Mouse (Mus musculus) neural tube, embryonic 14.5 days (tissue): ENCODE results near the gene Trrap. TPM values are rescaled to one million over a fixed set of nuclear protein-coding genes. Genes with fewer than 3 reads are reported as not detected.

Experiments
- ATAC-seq: fragments of 200-750 bp; cut with Nextera tagmentation; 2 replicates; pipeline ENCODE4 v1.8.0; 2017; ENCODE audit warnings: low read depth, mild to moderate bottlenecking, moderate TSS enrichment, moderate library complexity
- H3K27ac ChIP-seq: fragments of 300-500 bp; sonication (generic); 2 replicates; pipeline ENCODE4 v1.5.1; 2014; ENCODE audit warnings: low read depth, mild to moderate bottlenecking, control low read depth, low read length, moderate library complexity, mixed read lengths
- H3K27me3 ChIP-seq: fragments of 300-500 bp; sonication (generic); 2 replicates; pipeline ENCODE4 v1.6.1; 2014; ENCODE audit warnings: low read length; ENCODE audit not compliant: control insufficient read depth, insufficient read depth
- H3K36me3 ChIP-seq: fragments of 300-500 bp; sonication (generic); 2 replicates; pipeline ENCODE4 v1.6.1; 2014; ENCODE audit warnings: low read length, mixed read lengths; ENCODE audit not compliant: control insufficient read depth, insufficient read depth
- H3K4me1 ChIP-seq: fragments of 300-500 bp; sonication (generic); 2 replicates; pipeline ENCODE4 v1.6.1; 2014; ENCODE audit warnings: low read length; ENCODE audit not compliant: control insufficient read depth, insufficient read depth
- H3K4me2 ChIP-seq: fragments of 300-500 bp; sonication (generic); 2 replicates; pipeline ENCODE4 v1.6.1; 2014; ENCODE audit warnings: mild to moderate bottlenecking, low read depth, low read length, control low read depth
- H3K4me3 ChIP-seq: fragments of 300-500 bp; sonication (generic); 2 replicates; pipeline ENCODE4 v1.5.1; 2014; ENCODE audit warnings: low read depth, low read length, control low read depth, mixed read lengths
- H3K9ac ChIP-seq: fragments of 300-500 bp; sonication (generic); replicated peaks from 2 replicates; pipeline ENCODE4 v1.6.1; 2014; ENCODE audit warnings: low read depth, mild to moderate bottlenecking, control low read depth, low read length, mixed read lengths
- H3K9me3 ChIP-seq: fragments of 300-500 bp; sonication (generic); 2 replicates; pipeline ENCODE4 v1.6.1; 2016; ENCODE audit warnings: low read length; ENCODE audit not compliant: control insufficient read depth
- WGBS: fragments of 180-500 bp; shearing (Covaris S2); extraction: QIAGEN DNeasy Blood & Tissue Kit; methylation state at CpG from one replicate; pipeline ENCODE4 v1.1.7; 2014; 5-methylcytosine and 5-hydroxymethylcytosine counted together
- polyA plus RNA-seq: library from polyadenylated mRNA; unstranded; fragments of >200 nt; fragmentation: Nextera tagmentation; extraction: Ambion mirVana; gene quantifications from 2 replicates; pipeline ENCODE4 v1.2.1, GENCODE M21; 2014

Gene Trrap
- polyA plus RNA-seq, 1 experiment from 2014 or later = 92.0 TPM

GRCm38 (mm10) chr5:144870782-144871181 is 103.2 kb downstream of the Trrap start:
- Histone ChIP-seq H3K27ac (no peak overlapping the region), H3K4me3 (no peak overlapping the region), H3K36me3 (no peaks in the 10 kb centered on the region), H3K9ac (no peak overlapping the region), H3K4me2 (no peak overlapping the region), H3K27me3 (no peaks in the 10 kb centered on the region), H3K4me1 (no peaks in the 10 kb centered on the region), H3K9me3 (no peaks in the 10 kb centered on the region)
- 76% methylated on average over 7 of the region's 7 CpGs for WGBS
- ATAC-seq = no peak

GRCm38 (mm10) chr5:144871775-144872174 is 104.2 kb downstream of the Trrap start:
- no peak for ATAC-seq
- Histone ChIP-seq H3K4me2 (no peak overlapping the region), H3K4me1 (no peaks in the 10 kb centered on the region), H3K9me3 (no peaks in the 10 kb centered on the region), H3K36me3 (no peaks in the 10 kb centered on the region), H3K27me3 (no peaks in the 10 kb centered on the region), H3K4me3 (no peak overlapping the region), H3K27ac (no peak overlapping the region), H3K9ac (no peak overlapping the region)
- 96% methylated on average over 1 of the region's 1 CpGs for WGBS

- Histone ChIP-seq H3K9me3 (no peaks in the 10 kb centered on the region), H3K9ac (no peak overlapping the region), H3K27me3 (no peaks in the 10 kb centered on the region), H3K36me3 (no peaks in the 10 kb centered on the region; the same call in 1 of the 2 replicates), H3K4me3 (no peak overlapping the region), H3K4me1 (no peaks in the 10 kb centered on the region), H3K27ac (no peak overlapping the region), H3K4me2 (no peak overlapping the region)
- ATAC-seq = no peak
- 93% methylated on average over 5 of the region's 5 CpGs for whole genome bisulfite sequencing
Measured at GRCm38 (mm10) chr5:144872326-144872725, 104.8 kb downstream of the Trrap start.

- no peak overlapping the region for H3K27ac ChIP-seq
- no peak for ATAC-seq
- no peaks in the 10 kb centered on the region for H3K4me1 ChIP-seq
- H3K9ac ChIP-seq = no peak overlapping the region
- H3K36me3 ChIP-seq = peaks cover 1% of the 10 kb centered on the region; the same call in 1 of the 2 replicates
- no peak overlapping the region for H3K4me2 ChIP-seq
- 82% methylated on average over 3 of the region's 3 CpGs for WGBS
- H3K9me3 ChIP-seq = no peaks in the 10 kb centered on the region
- no peaks in the 10 kb centered on the region for H3K27me3 ChIP-seq
- no peak overlapping the region for H3K4me3 ChIP-seq
Measured at GRCm38 (mm10) chr5:144872867-144873266, 105.3 kb downstream of the Trrap start.

GRCm38 (mm10) chr5:144875227-144875626 is 107.7 kb downstream of the Trrap start:
- H3K4me3 ChIP-seq = no peak overlapping the region
- no peak overlapping the region for H3K9ac ChIP-seq
- no peaks in the 10 kb centered on the region for H3K9me3 ChIP-seq
- H3K27ac ChIP-seq = no peak overlapping the region
- 87% methylated on average over 6 of the region's 6 CpGs for WGBS
- no peak overlapping the region for H3K4me2 ChIP-seq
- H3K27me3 ChIP-seq = no peaks in the 10 kb centered on the region
- H3K4me1 ChIP-seq = no peaks in the 10 kb centered on the region
- ATAC-seq = no peak
- H3K36me3 ChIP-seq = peaks cover 23% of the 10 kb centered on the region

- peak; percentile 42; the same call in 1 of the 2 replicates for ATAC-seq
- 15% methylated on average over 13 of the region's 13 CpGs for WGBS
- no peaks in the 10 kb centered on the region for H3K27me3 ChIP-seq
- no peaks in the 10 kb centered on the region for H3K9me3 ChIP-seq
- no peaks in the 10 kb centered on the region for H3K4me1 ChIP-seq
- H3K4me2 ChIP-seq = no peak overlapping the region
- no peak overlapping the region for H3K27ac ChIP-seq
- no peak overlapping the region for H3K4me3 ChIP-seq
- H3K36me3 ChIP-seq = peaks cover 29% of the 10 kb centered on the region
- no peak overlapping the region for H3K9ac ChIP-seq
Measured at GRCm38 (mm10) chr5:144875892-144876291, 108.4 kb downstream of the Trrap start.

- 91% methylated on average over 15 of the region's 15 CpGs for WGBS
- Histone ChIP-seq H3K4me1 (no peaks in the 10 kb centered on the region), H3K36me3 (peaks cover 39% of the 10 kb centered on the region), H3K9me3 (no peaks in the 10 kb centered on the region), H3K27me3 (no peaks in the 10 kb centered on the region), H3K27ac (no peak overlapping the region), H3K9ac (no peak overlapping the region), H3K4me3 (no peak overlapping the region), H3K4me2 (no peak overlapping the region)
- no peak for ATAC-seq
Measured at GRCm38 (mm10) chr5:144877021-144877420, 109.5 kb downstream of the Trrap start.

GRCm38 (mm10) chr5:144881670-144882399 is 114.3 kb downstream of the Trrap start:
- Histone ChIP-seq H3K9me3 (no peaks in the 10 kb centered on the region), H3K9ac (no peak overlapping the region), H3K4me3 (no peak overlapping the region), H3K27ac (no peak overlapping the region), H3K4me1 (no peaks in the 10 kb centered on the region), H3K36me3 (peaks cover 71% of the 10 kb centered on the region), H3K27me3 (no peaks in the 10 kb centered on the region), H3K4me2 (no peak overlapping the region)
- ATAC-seq = no peak
- 94% methylated on average over 14 of the region's 14 CpGs for WGBS

- ATAC-seq = no peak
- H3K4me3 ChIP-seq = no peak overlapping the region
- H3K9ac ChIP-seq = no peak overlapping the region
- H3K36me3 ChIP-seq = peaks cover 69% of the 10 kb centered on the region
- H3K27ac ChIP-seq = no peak overlapping the region
- no peaks in the 10 kb centered on the region for H3K4me1 ChIP-seq
- H3K4me2 ChIP-seq = no peak overlapping the region
- H3K27me3 ChIP-seq = no peaks in the 10 kb centered on the region
- H3K9me3 ChIP-seq = no peaks in the 10 kb centered on the region
- 87% methylated on average over 13 of the region's 13 CpGs for WGBS
Measured at GRCm38 (mm10) chr5:144884629-144885217, 117.2 kb downstream of the Trrap start.
